Mouse (Mus musculus) mouse trophoblast stem cell (cell line): ENCODE measurements around the gene Bax.
"Not testable (repeated sequence)": the region's sequence is repeated elsewhere in the genome, so short reads cannot be mapped to it uniquely, and the experiment has no call there.

Source experiments
- in situ Hi-C, 2 experiments: fragments of 300-500 bp; cut with MseI, MboI; formaldehyde crosslinking; loops; 2 replicates in 1 of 2; 3 replicates in 1 of 2; pipeline ENCODE4 v1.15.1; 2025

The Bax gene

GRCm38 (mm10) chr7:45482166-45482565, 15.5 kb upstream of the Bax start:
- in situ Hi-C loops, result no loop called here

GRCm38 (mm10) chr7:45481374-45481927, 14.8 kb upstream of the Bax start, which contains the start of gene Tulp2:
Gene Tulp2, plus strand, starts transcription at chr7:45481877.
- in situ Hi-C loops, result no loop called here

- in situ Hi-C loops, result not testable (repeated sequence)
Observed at GRCm38 (mm10) chr7:45480310-45480709, 13.6 kb upstream of the Bax start.

- in situ Hi-C loops, result loop anchor here in 1 of 2 experiments (10.0 kb wide), 1 partner anchor 86 kb away; no protein-coding TSS in a partner anchor
Observed at GRCm38 (mm10) chr7:45478774-45479173, 12.1 kb upstream of the Bax start.

GRCm38 (mm10) chr7:45477003-45477402, 10.3 kb upstream of the Bax start:
- in situ Hi-C loops, result loop anchor here in 1 of 2 experiments (10.0 kb wide), 1 partner anchor 88 kb away; no protein-coding TSS in a partner anchor

GRCm38 (mm10) chr7:45476453-45476852, 9.8 kb upstream of the Bax start:
- in situ Hi-C loops, result loop anchor here in 1 of 2 experiments (10.0 kb wide), 1 partner anchor 88 kb away; no protein-coding TSS in a partner anchor

- in situ Hi-C loops, result loop anchor here in 1 of 2 experiments (10.0 kb wide), 1 partner anchor 89 kb away; no protein-coding TSS in a partner anchor
Observed at GRCm38 (mm10) chr7:45475291-45475969, 8.7 kb upstream of the Bax start.

- in situ Hi-C loops, result loop anchor here in 1 of 2 experiments (10.0 kb wide), 1 partner anchor 94 kb away; no protein-coding TSS in a partner anchor
Observed at GRCm38 (mm10) chr7:45470869-45471268, 4.2 kb upstream of the Bax start.

- in situ Hi-C loops, result no loop called here
Observed at GRCm38 (mm10) chr7:45467090-45467670, 482 bp upstream of the Bax start.

- in situ Hi-C loops, result no loop called here
Observed at GRCm38 (mm10) chr7:45465549-45465948, 1.1 kb downstream of the Bax start.

GRCm38 (mm10) chr7:45465112-45465511, 1.6 kb downstream of the Bax start:
- in situ Hi-C loops, result no loop called here

GRCm38 (mm10) chr7:45463987-45464778, 2.5 kb downstream of the Bax start:
- in situ Hi-C loops, result no loop called here

- in situ Hi-C loops, result not testable (repeated sequence)
Observed at GRCm38 (mm10) chr7:45462868-45463267, 3.8 kb downstream of the Bax start.

GRCm38 (mm10) chr7:45462325-45462724, 4.4 kb downstream of the Bax start:
- in situ Hi-C loops, result no loop called here

GRCm38 (mm10) chr7:45461781-45462180, 4.9 kb downstream of the Bax start:
- in situ Hi-C loops, result no loop called here

- in situ Hi-C loops, result no loop called here
Observed at GRCm38 (mm10) chr7:45461326-45461725, 5.4 kb downstream of the Bax start.

GRCm38 (mm10) chr7:45460860-45461314, 5.8 kb downstream of the Bax start:
- in situ Hi-C loops, result no loop called here

GRCm38 (mm10) chr7:45460377-45460776, 6.3 kb downstream of the Bax start:
- in situ Hi-C loops, result no loop called here

- in situ Hi-C loops, result loop anchor here in 1 of 2 experiments (10.0 kb wide), 1 partner anchor 55 kb away; the partner anchor contains the start of gene Nucb1
Observed at GRCm38 (mm10) chr7:45459564-45460140, 7.0 kb downstream of the Bax start, which contains the start of gene Ftl1. Gene Ftl1, minus strand, starts transcription at chr7:45459884.

GRCm38 (mm10) chr7:45458748-45459563, 7.7 kb downstream of the Bax start:
- in situ Hi-C loops, result loop anchor here in 1 of 2 experiments (10.0 kb wide), 1 partner anchor 56 kb away; the partner anchor contains the start of gene Nucb1
